Mouse (Mus musculus): Measurements from ENCODE around the gene Galp. TPM values are rescaled to one million over a fixed set of nuclear protein-coding genes. Genes with fewer than 3 reads are reported as not detected.
"Not testable (repeated sequence)": the region's sequence is repeated elsewhere in the genome, so short reads cannot be mapped to it uniquely, and the experiment has no call there.

Gene Galp
- polyA plus RNA-seq, 1 experiment from 2014 or later = not detected

- 0 out of 2 replicates have a peak, but pooled peaks cover 11% of the 10 kb centered on the region for H3K4me1 ChIP-seq (replicated peaks; ENCODE audit: control insufficient read depth, insufficient read depth, low read length)
- H3K27me3 ChIP-seq (ENCODE audit: control insufficient read depth, insufficient read depth, low read length) = no peaks in the 10 kb centered on the region
- peak within 1 kb of the TSS; percentile 67 for H3K4me3 ChIP-seq (replicated peaks; ENCODE audit: low read length)
- peak within 1 kb of the TSS; percentile 68 for H3K4me2 ChIP-seq (replicated peaks)
- H3K9ac ChIP-seq = peak within 1 kb of the TSS; percentile 77
- H3K36me3 ChIP-seq (replicated peaks; ENCODE audit: control insufficient read depth, insufficient read depth) = peaks cover 15% of the 10 kb centered on the region
- DNase-seq (ENCODE audit: low spot score) (peak; percentile 100), ATAC-seq (ENCODE audit: low FRiP score) (peak; percentile 97)
- no peaks in the 10 kb centered on the region for H3K9me3 ChIP-seq (ENCODE audit: control insufficient read depth, low read length)
- peak within 1 kb of the TSS; percentile 82 for H3K27ac ChIP-seq
- WGBS = 1% methylated on average over 37 of the region's 37 CpGs
These were observed 24.8 kb upstream of the Galp start, which contains the start of gene Zfp444 for GRCm38 (mm10) chr7:6172006-6172649. TSS of gene Zfp444 (plus strand) at chr7:6172226.

DNA sequence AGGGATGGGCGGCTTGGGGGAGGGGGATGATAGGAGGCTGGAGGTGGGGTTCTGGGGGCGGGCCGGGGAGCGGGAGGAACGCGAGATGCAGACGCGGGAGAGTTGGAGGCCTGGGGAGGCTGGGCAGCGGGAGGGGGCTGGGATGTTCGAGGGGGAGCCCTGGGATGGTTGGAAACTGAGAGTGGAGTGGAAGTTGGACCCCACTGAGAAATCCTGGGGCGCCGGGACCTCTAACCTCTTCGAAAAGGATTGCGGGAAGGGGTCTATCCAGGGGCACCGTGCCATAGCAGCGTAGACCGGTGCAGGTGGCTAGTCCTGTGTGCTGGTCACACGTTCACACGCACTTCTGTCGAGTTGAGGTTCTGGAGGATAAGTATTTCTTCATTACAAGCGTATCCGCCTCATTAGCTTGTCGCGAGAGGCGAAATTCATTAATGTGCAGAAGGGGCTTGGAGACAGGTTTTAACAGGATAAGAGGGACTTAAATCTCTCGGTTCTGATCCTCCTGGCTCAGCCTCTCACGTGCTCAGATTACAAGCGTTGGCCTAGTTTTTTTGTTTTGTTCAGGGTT, 24.1 kb upstream of the Galp start:
- peak; percentile 49 for DNase-seq (ENCODE audit: low spot score)

DNA sequence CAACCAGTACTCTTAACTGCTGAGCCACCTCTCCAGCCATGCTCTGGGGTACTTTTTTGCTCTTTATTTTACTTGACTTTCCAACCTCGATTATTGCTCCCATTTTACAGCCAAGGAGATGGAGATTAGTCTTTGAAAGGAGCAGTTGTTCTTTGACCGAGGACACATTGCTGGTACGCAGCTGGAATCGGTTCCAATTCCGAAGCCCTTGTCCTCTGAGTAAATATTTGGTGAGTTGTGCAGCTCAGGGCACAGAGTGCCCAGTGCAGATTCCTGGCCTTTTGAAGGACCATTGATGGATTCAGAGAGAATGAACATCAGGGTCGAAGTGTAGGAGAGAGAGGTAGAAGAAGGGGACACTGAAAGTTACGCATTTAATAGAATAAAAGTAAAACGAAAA, 23.0 kb upstream of the Galp start:
- Histone ChIP-seq H3K27me3 (ENCODE audit: control insufficient read depth, insufficient read depth, low read length) (no peaks in the 10 kb centered on the region), H3K9me3 (ENCODE audit: control insufficient read depth, low read length) (no peaks in the 10 kb centered on the region), H3K27ac (no peak overlapping the region), H3K4me1 (replicated peaks; ENCODE audit: control insufficient read depth, insufficient read depth, low read length) (0 out of 2 replicates have a peak, but pooled peaks cover 11% of the 10 kb centered on the region), H3K4me3 (replicated peaks; ENCODE audit: low read length) (no peak overlapping the region), H3K9ac (no peak overlapping the region), H3K36me3 (replicated peaks; ENCODE audit: control insufficient read depth, insufficient read depth) (peaks cover 20% of the 10 kb centered on the region), H3K4me2 (replicated peaks) (no peak overlapping the region)
- DNase-seq (ENCODE audit: low spot score) = no peak
- ATAC-seq (ENCODE audit: low FRiP score) = no peak
- 93% methylated on average over 8 of the region's 8 CpGs for WGBS

More for the DNA sequence above, 24.1 kb upstream of the Galp start:
- Histone ChIP-seq H3K4me2 (replicated peaks) (peak overlapping the region; percentile 68), H3K27ac (peak overlapping the region; percentile 73), H3K4me1 (replicated peaks; ENCODE audit: control insufficient read depth, insufficient read depth, low read length) (0 out of 2 replicates have a peak, but pooled peaks cover 11% of the 10 kb centered on the region), H3K9ac (peak overlapping the region; percentile 77), H3K4me3 (replicated peaks; ENCODE audit: low read length) (peak overlapping the region; percentile 67), H3K9me3 (ENCODE audit: control insufficient read depth, low read length) (no peaks in the 10 kb centered on the region), H3K27me3 (ENCODE audit: control insufficient read depth, insufficient read depth, low read length) (no peaks in the 10 kb centered on the region), H3K36me3 (replicated peaks; ENCODE audit: control insufficient read depth, insufficient read depth) (peaks cover 15% of the 10 kb centered on the region)
- 2% methylated on average over 26 of the region's 28 CpGs for WGBS
- peak; percentile 29 for ATAC-seq (ENCODE audit: low FRiP score)

DNA sequence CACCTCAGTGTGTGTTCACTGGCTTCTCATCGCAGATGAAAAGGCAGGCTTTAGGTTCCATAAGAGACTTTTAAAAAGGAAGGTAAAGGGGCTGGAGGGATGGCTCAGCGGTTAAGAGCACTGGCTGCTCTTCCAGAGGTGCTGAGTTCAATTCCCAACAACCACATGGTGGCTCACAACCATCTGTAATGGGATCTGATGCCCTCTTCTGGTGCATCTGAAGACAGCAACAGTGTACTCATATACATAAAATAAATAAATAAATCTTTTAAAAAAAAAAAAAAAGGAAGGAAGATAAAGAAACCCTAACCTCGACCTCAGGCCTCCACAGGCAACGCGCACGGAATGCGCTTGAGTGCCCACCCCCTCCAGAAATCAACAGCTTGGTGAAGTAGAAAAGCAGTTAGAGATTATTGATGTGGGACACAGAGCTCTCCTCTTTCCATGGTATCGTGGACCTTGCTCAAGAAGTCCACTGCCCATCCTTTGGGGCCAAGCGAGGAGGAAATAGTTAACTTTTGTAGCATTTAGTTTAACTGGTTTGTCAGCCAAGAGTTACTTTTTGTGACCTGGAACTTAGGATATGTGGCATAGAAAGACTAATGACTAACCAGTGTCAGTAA, 22.4 kb upstream of the Galp start:
- H3K4me2 ChIP-seq (replicated peaks); ATAC-seq (ENCODE audit: low FRiP score); DNase-seq (ENCODE audit: low spot score); H3K27ac ChIP-seq; H3K9ac ChIP-seq; H3K4me3 ChIP-seq (replicated peaks; ENCODE audit: low read length); H3K9me3 ChIP-seq (ENCODE audit: control insufficient read depth, low read length); H3K27me3 ChIP-seq (ENCODE audit: control insufficient read depth, insufficient read depth, low read length): not testable (repeated sequence)
- peaks cover 21% of the 10 kb centered on the region for H3K36me3 ChIP-seq (replicated peaks; ENCODE audit: control insufficient read depth, insufficient read depth)
- WGBS = 88% methylated on average over 9 of the region's 9 CpGs
- 0 out of 2 replicates have a peak, but pooled peaks cover 11% of the 10 kb centered on the region for H3K4me1 ChIP-seq (replicated peaks; ENCODE audit: control insufficient read depth, insufficient read depth, low read length)

GRCm38 (mm10) chr7:6179013-6179412, 17.9 kb upstream of the Galp start:
- DNase-seq (ENCODE audit: low spot score) = no peak
- Histone ChIP-seq H3K4me2 (replicated peaks) (no peak overlapping the region), H3K4me3 (replicated peaks; ENCODE audit: low read length) (no peak overlapping the region), H3K4me1 (replicated peaks; ENCODE audit: control insufficient read depth, insufficient read depth, low read length) (no peaks in the 10 kb centered on the region), H3K27me3 (ENCODE audit: control insufficient read depth, insufficient read depth, low read length) (no peaks in the 10 kb centered on the region), H3K36me3 (replicated peaks; ENCODE audit: control insufficient read depth, insufficient read depth) (peaks cover 36% of the 10 kb centered on the region), H3K9ac (no peak overlapping the region), H3K9me3 (ENCODE audit: control insufficient read depth, low read length) (no peaks in the 10 kb centered on the region), H3K27ac (no peak overlapping the region)
- no peak for ATAC-seq (ENCODE audit: low FRiP score)

DNA sequence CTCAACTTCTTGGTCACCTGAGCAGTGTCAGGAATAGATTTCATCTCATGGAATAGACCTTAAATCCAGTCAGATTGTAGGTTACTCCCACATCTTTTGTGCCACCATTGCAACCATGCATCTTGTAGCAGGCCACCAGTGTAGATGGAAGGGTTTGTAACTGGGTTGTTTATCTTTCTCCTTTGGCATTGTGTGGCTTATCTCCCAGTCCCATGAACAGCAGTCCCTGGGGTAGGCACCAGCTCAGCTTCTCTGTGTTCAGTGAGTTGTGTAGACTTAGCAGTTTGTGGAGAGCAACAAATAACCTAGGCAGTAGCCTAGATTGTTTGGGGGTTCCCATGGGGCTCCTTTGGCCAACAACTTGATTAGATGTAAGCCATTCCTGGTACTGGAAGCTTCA, 14.0 kb upstream of the Galp start:
- Histone ChIP-seq H3K4me1 (replicated peaks; ENCODE audit: control insufficient read depth, insufficient read depth, low read length) (no peaks in the 10 kb centered on the region), H3K36me3 (replicated peaks; ENCODE audit: control insufficient read depth, insufficient read depth) (peaks cover 59% of the 10 kb centered on the region), H3K9ac (no peak overlapping the region), H3K4me3 (replicated peaks; ENCODE audit: low read length) (no peak overlapping the region), H3K27me3 (ENCODE audit: control insufficient read depth, insufficient read depth, low read length) (no peaks in the 10 kb centered on the region), H3K27ac (no peak overlapping the region), H3K4me2 (replicated peaks) (no peak overlapping the region), H3K9me3 (ENCODE audit: control insufficient read depth, low read length) (no peaks in the 10 kb centered on the region)
- DNase-seq (ENCODE audit: low spot score) = no peak
- ATAC-seq (ENCODE audit: low FRiP score) = no peak

- 94% methylated on average over 19 of the region's 19 CpGs for WGBS
- no peak for DNase-seq (ENCODE audit: low spot score)
- H3K9ac ChIP-seq = no peak overlapping the region
- H3K4me1 ChIP-seq (replicated peaks; ENCODE audit: control insufficient read depth, insufficient read depth, low read length) = no peaks in the 10 kb centered on the region
- peaks cover 64% of the 10 kb centered on the region for H3K36me3 ChIP-seq (replicated peaks; ENCODE audit: control insufficient read depth, insufficient read depth)
- no peak overlapping the region for H3K4me2 ChIP-seq (replicated peaks)
- H3K27me3 ChIP-seq (ENCODE audit: control insufficient read depth, insufficient read depth, low read length) = no peaks in the 10 kb centered on the region
- H3K27ac ChIP-seq = no peak overlapping the region
- peak; percentile 28; the same call in 1 of the 2 replicates for ATAC-seq (ENCODE audit: low FRiP score)
- H3K9me3 ChIP-seq (ENCODE audit: control insufficient read depth, low read length) = no peaks in the 10 kb centered on the region
- no peak overlapping the region for H3K4me3 ChIP-seq (replicated peaks; ENCODE audit: low read length)
These were observed 13.1 kb upstream of the Galp start for GRCm38 (mm10) chr7:6183802-6184201.

DNA sequence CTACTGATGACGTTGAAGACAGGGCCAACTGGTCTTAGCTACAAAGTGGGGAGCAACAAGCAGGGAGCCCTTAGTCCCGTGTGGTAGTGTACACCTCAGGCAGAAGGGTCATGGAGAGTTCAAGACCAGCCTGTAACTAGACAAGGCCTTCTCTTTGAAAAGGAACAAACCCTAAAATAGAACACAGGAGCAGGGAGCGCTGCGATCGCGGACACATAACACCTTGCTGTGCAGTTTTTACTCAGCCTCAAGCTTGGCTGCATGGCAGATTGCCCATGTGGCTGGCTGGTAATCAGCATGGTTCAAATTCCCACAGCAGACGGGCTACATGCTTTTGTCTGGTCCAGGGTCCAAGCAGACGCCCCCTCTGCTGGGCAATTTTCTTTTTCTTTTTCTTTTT, 12.4 kb upstream of the Galp start:
- H3K36me3 ChIP-seq (replicated peaks; ENCODE audit: control insufficient read depth, insufficient read depth) = peaks cover 70% of the 10 kb centered on the region
- WGBS = 86% methylated on average over 8 of the region's 8 CpGs

GRCm38 (mm10) chr7:6185391-6185790, 11.5 kb upstream of the Galp start:
- ATAC-seq (ENCODE audit: low FRiP score) = no peak
- DNase-seq (ENCODE audit: low spot score) = no peak
- H3K4me1 ChIP-seq (replicated peaks; ENCODE audit: control insufficient read depth, insufficient read depth, low read length) = no peaks in the 10 kb centered on the region
- no peak overlapping the region for H3K9ac ChIP-seq
- WGBS = 88% methylated on average over 1 of the region's 1 CpGs
- no peak overlapping the region for H3K27ac ChIP-seq
- H3K4me3 ChIP-seq (replicated peaks; ENCODE audit: low read length) = no peak overlapping the region
- no peak overlapping the region for H3K4me2 ChIP-seq (replicated peaks)
- no peaks in the 10 kb centered on the region for H3K27me3 ChIP-seq (ENCODE audit: control insufficient read depth, insufficient read depth, low read length)
- peaks cover 77% of the 10 kb centered on the region for H3K36me3 ChIP-seq (replicated peaks; ENCODE audit: control insufficient read depth, insufficient read depth)
- no peaks in the 10 kb centered on the region for H3K9me3 ChIP-seq (ENCODE audit: control insufficient read depth, low read length)

More for the DNA sequence above, 12.4 kb upstream of the Galp start:
- Histone ChIP-seq H3K4me1 (replicated peaks; ENCODE audit: control insufficient read depth, insufficient read depth, low read length) (no peaks in the 10 kb centered on the region), H3K4me2 (replicated peaks) (no peak overlapping the region), H3K27me3 (ENCODE audit: control insufficient read depth, insufficient read depth, low read length) (no peaks in the 10 kb centered on the region), H3K9me3 (ENCODE audit: control insufficient read depth, low read length) (no peaks in the 10 kb centered on the region), H3K9ac (no peak overlapping the region), H3K4me3 (replicated peaks; ENCODE audit: low read length) (no peak overlapping the region), H3K27ac (no peak overlapping the region)
- DNase-seq (ENCODE audit: low spot score) (no peak), ATAC-seq (ENCODE audit: low FRiP score) (no peak)
